Mouse (Mus musculus) adrenal gland, adult 2 months (tissue): ENCODE data around the gene Gm21679. TPM values are rescaled to one million over a fixed set of nuclear protein-coding genes. Genes with fewer than 3 reads are reported as not detected.
"Not testable (repeated sequence)": the region's sequence is repeated elsewhere in the genome, so short reads cannot be mapped to it uniquely, and the experiment has no call there.

ENCODE experiments used
- DNase-seq: peaks from one replicate; pipeline ENCODE4 v3.0.0; 2021
- long read RNA-seq: library from polyadenylated mRNA; stranded (forward); transcript quantifications from one replicate; pipeline ENCODE4 v2.0.0, GENCODE M21; 2021
- polyA plus RNA-seq: library from polyadenylated mRNA; depleted of rRNA; stranded (reverse); fragments of >200 nt; gene quantifications from 2 replicates; pipeline ENCODE4 v1.2.3, GENCODE M21; 2012; rRNA removed
- total RNA-seq, 2 experiments: library from RNA; stranded (reverse); gene quantifications; 2 replicates each; pipeline ENCODE4 v1.2.3; 2021

Gene Gm21679
- total RNA-seq: not detected
- polyA plus RNA-seq: not detected in 2 replicates
- long read RNA-seq: 0 reads

DNA sequence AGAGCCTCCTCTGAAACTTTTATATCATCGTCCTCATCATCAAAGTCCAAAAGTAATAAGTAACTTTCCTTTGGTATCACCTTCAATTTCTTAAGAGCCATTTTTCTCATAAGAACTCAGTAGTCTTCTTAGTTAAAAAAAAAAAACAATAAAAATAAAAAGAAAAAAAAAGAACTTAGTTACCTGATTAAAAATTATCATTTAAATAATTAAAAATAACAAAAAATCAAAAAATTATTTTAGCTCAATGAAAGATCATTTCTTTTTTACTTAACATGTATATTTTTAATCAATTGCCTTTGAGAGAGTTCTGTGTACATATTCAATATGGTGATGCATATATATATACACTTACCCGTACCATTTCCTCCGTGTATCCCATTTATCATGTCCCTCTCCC, at the start of gene Gm21679:
Gene Gm21679 (minus strand): TSS at position 101 of the 400 bp plus-strand sequence.
- not testable (repeated sequence) for DNase-seq
